Mouse (Mus musculus) testis, adult 2 months (tissue): ENCODE measurements around the gene Rcor3.

ENCODE experiments used
- CTCF ChIP-seq: fragments of 200-500 bp; IDR thresholded peaks from 2 replicates; pipeline ENCODE4 v1.5.1; 2012; ENCODE audit warnings: low read depth, mild to moderate bottlenecking, inconsistent platforms, low read length, moderate library complexity; ENCODE audit not compliant: control insufficient read depth, insufficient read depth, insufficient replicate concordance
- POLR2A ChIP-seq: fragments of 200-500 bp; IDR thresholded peaks from 2 replicates; pipeline ENCODE4 v1.6.1; 2012; ENCODE audit warnings: low read depth, mild to moderate bottlenecking, inconsistent platforms, low read length, moderate library complexity; ENCODE audit not compliant: control insufficient read depth

- TF ChIP-seq POLR2A (no peak), CTCF (no peak)
Observed at GRCm38 (mm10) chr1:192053726-192054125, 84.1 kb downstream of the Rcor3 start.
